Mouse (Mus musculus) cerebellum, adult (tissue): Measurements from ENCODE around the gene Slc25a29.

Experiments used
- ATAC-seq: cut with Nextera tagmentation; 2 replicates; pipeline ENCODE4 v1.9.2; 2017; ENCODE audit warnings: mild to moderate bottlenecking, moderate library complexity, mixed read lengths; ENCODE audit not compliant: insufficient number of reproducible peaks, low FRiP score, low TSS enrichment

The Slc25a29 gene

GRCm38 (mm10) chr12:108835208-108835839 is 359 bp downstream of the Slc25a29 start:
- ATAC-seq: peak; percentile 23; the same call in 1 of the 2 replicates

DNA sequence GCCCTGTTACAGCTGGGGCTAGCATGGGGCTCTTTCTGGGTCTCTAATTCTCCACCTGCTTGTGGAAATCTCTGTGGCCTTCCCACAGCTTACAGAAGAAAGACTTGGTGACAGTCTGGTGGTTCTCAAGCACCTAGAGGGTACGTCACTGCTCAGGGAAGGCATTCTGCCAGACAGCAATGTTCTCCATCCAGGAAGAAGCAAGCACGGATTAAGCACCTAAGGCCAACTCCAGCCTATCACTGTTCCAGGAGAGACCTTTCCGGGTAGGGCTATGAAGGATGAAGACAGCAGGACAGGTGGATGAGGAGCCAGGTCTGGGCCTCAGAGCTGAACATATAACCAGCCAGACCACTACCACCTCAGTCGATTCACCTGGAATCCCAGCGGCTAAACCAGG is 897 bp downstream of the Slc25a29 start:
- no peak for ATAC-seq

GRCm38 (mm10) chr12:108834337-108834736 is 1.3 kb downstream of the Slc25a29 start:
- ATAC-seq: no peak

GRCm38 (mm10) chr12:108833408-108833807 is 2.3 kb downstream of the Slc25a29 start:
- no peak for ATAC-seq

GRCm38 (mm10) chr12:108832851-108833250 is 2.8 kb downstream of the Slc25a29 start:
- ATAC-seq: 0 out of 2 replicates have a peak, but pooled peaks have one; percentile 12

- no peak for ATAC-seq
These were observed 3.6 kb downstream of the Slc25a29 start for GRCm38 (mm10) chr12:108831966-108832643.

GRCm38 (mm10) chr12:108830358-108830757 is 5.3 kb downstream of the Slc25a29 start:
- no peak for ATAC-seq

- no peak for ATAC-seq
These were observed 6.0 kb downstream of the Slc25a29 start for GRCm38 (mm10) chr12:108829636-108830035.

DNA sequence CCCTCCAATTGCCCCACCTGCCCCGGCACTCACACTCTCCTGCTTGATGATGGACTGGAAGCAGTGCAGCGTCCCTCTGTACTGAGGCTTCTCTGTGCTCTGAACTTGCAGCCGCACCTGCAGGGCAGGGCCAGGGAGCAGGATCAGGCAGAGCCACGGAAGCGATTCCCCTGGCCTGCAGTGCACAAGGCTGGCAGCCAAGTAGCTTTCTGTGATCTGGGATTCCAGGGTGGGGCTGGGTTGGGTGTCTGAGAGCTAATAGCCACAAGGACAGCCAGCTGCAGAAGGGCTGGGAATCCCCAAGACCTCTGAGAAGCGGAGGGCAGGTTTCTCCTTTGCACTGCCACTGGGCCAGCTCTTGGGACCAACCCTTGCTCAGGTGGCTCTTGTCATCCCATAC is 8.0 kb downstream of the Slc25a29 start:
- ATAC-seq: no peak

DNA sequence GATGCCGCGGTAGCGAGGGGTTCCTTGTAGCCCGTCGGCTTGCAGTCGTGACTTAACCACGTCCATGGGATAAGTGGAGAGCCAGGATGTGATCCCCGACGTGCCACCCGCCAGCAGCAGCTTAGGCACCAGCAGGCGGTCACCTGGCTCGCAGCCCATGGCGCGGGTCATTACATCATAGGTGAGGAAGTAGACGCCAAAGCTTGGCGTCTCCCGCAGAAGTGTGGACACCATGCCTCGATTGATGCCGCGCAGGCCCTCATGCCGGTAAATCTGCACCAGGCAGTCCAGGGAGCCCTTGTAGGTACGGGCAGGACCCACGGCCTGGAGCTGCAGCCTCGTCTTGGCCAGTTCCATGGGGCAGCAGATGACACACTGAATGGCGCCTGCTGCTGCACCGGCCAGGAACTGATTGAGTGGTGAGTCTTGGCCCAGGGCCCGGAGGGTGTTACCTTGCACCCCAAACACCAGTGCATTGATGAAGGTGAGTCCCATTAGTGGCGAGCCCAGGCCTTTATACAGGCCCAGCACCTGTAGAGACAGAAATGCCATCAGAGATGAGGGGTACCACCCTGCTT is 8.6 kb downstream of the Slc25a29 start:
- peak; percentile 43; the same call in 1 of the 2 replicates for ATAC-seq

GRCm38 (mm10) chr12:108826282-108826957 is 9.3 kb downstream of the Slc25a29 start:
- ATAC-seq: peak; percentile 80

- ATAC-seq: no peak
These were observed 10.0 kb downstream of the Slc25a29 start for GRCm38 (mm10) chr12:108825561-108826224.

- no peak for ATAC-seq
These were observed 11.3 kb downstream of the Slc25a29 start for GRCm38 (mm10) chr12:108824225-108824874.

GRCm38 (mm10) chr12:108823036-108823435 is 12.6 kb downstream of the Slc25a29 start:
- ATAC-seq: no peak

DNA sequence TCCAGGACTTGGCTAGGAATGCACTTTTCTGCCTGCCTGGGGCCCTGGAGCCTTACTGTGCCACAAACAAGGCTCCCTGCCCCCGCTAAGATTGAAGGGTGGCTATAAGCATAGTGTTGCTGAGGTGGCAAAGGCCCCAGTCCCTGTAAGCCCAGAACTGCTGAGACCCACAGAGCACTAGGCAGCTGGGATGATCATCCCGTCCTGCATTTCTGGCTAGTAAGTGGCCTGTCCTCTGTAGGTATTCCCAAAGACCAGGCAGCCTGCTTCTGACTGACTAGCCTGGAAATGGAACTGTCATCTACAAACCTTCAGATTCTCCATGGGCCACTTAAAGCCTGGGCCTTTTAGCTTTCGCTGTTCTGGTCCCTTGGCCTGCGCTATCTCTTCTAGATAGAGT is 15.2 kb downstream of the Slc25a29 start:
- no peak for ATAC-seq

DNA sequence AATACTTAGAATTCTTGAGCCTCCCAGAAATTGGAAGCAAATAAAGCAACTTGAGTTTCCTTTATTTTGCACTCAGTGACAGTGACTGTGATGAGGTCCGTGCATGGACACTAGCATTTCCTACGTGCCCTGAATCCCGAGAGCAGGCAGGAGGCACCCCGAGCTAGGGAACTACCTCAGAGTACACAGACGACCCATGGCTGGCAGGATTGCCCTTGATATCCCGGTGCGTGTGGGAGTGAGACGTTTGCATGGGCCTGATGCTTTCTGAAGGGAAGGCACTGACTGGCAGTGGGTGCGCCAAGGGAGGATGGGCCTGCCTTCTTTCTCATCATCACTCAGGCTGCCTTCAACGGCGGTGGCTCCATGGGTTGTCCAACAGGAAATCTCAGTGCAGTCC is 19.1 kb downstream of the Slc25a29 start:
- ATAC-seq: no peak

DNA sequence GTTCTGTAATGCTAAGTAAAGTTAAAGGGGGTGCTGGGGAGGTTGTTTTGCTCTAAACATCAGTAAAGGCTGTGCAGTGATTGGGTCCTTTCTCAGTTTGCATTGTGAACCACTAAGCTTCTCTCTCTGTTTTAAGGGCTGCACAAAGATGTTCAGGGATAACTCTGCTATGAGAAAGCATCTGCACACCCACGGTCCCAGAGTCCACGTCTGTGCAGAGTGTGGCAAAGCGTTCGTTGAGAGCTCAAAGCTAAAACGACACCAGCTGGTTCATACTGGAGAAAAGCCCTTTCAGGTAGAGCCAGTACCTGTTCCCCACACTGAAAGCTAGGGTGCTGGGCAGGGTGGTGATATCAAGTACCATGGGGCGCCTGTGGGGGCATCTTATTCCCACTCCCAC is 21.2 kb downstream of the Slc25a29 start:
- no peak for ATAC-seq

GRCm38 (mm10) chr12:108812463-108812862 is 23.2 kb downstream of the Slc25a29 start:
- no peak for ATAC-seq

- peak; percentile 36; the same call in 1 of the 2 replicates for ATAC-seq
These were observed 24.6 kb downstream of the Slc25a29 start for GRCm38 (mm10) chr12:108811133-108811532.

GRCm38 (mm10) chr12:108810309-108810708 is 25.4 kb downstream of the Slc25a29 start:
- ATAC-seq: no peak
